Mouse (Mus musculus): ENCODE measurements around the gene Pds5b.

DNA sequence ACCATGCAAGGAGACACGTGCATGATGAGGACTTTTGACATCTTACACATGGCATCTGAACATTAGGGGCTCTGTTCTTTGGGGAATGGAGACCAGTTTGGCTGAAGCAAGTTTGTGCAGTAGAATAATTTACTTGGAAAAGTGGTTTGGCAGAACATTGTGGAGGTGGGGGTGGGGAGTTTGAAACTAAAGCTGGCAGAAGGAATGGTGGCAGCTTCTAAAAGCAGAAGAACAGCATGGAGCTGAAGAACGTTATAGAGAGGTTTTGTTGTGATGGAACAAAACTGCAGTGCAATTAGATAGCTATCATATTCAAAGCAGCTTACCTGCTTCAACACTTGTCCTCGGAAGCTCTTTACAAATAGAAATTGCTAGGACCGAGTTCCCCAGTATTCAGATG, 141.9 kb downstream of the Pds5b start:
- TF ChIP-seq TCF12 (IDR thresholded peaks at IDR 0.05; ENCODE audit: insufficient read depth, poor library complexity, severe bottlenecking) = no peak
- TF ChIP-seq MAX (IDR thresholded peaks at IDR 0.05; ENCODE audit: low read depth) = no peak
- TF ChIP-seq POLR2A (IDR thresholded peaks at IDR 0.05; ENCODE audit: insufficient read length, low read depth) = no peak
